Mouse (Mus musculus) heart, embryonic 15.5 days (tissue): ENCODE measurements around the gene Plbd1. TPM values are rescaled to one million over a fixed set of nuclear protein-coding genes. Genes with fewer than 3 reads are reported as not detected.

ENCODE experiments used
- ATAC-seq: fragments of 200-750 bp; cut with Nextera tagmentation; replicated peaks from 2 replicates; pipeline ENCODE4 v1.8.0; 2017; ENCODE audit warnings: low read depth, moderate TSS enrichment; ENCODE audit not compliant: insufficient number of reproducible peaks, insufficient read depth, low FRiP score
- H3K27ac ChIP-seq: fragments of 300-500 bp; sonication (generic); 2 replicates; pipeline ENCODE4 v1.5.1; 2015; ENCODE audit warnings: mild to moderate bottlenecking, inconsistent platforms
- H3K27me3 ChIP-seq: fragments of 300-500 bp; sonication (generic); 2 replicates; pipeline ENCODE4 v1.6.1; 2015; ENCODE audit warnings: inconsistent platforms
- H3K36me3 ChIP-seq: fragments of 300-500 bp; sonication (generic); 2 replicates; pipeline ENCODE4 v1.6.1; 2015; ENCODE audit warnings: mild to moderate bottlenecking, inconsistent platforms
- H3K4me1 ChIP-seq: fragments of 300-500 bp; sonication (generic); replicated peaks from 2 replicates; pipeline ENCODE4 v1.6.1; 2015; ENCODE audit warnings: inconsistent platforms
- H3K4me2 ChIP-seq: fragments of 300-500 bp; sonication (generic); 2 replicates; pipeline ENCODE4 v1.6.1; 2015; ENCODE audit warnings: inconsistent platforms, mild to moderate bottlenecking, moderate library complexity
- H3K4me3 ChIP-seq: fragments of 300-500 bp; sonication (generic); 2 replicates; pipeline ENCODE4 v1.5.1; 2015; ENCODE audit warnings: mild to moderate bottlenecking, inconsistent platforms
- H3K9ac ChIP-seq: fragments of 300-500 bp; sonication (generic); 2 replicates; pipeline ENCODE4 v1.6.1; 2015; ENCODE audit warnings: mild to moderate bottlenecking, inconsistent platforms
- H3K9me3 ChIP-seq: fragments of 300-500 bp; sonication (generic); replicated peaks from 2 replicates; pipeline ENCODE4 v1.6.1; 2016; ENCODE audit warnings: inconsistent platforms
- WGBS: fragments of 180-500 bp; shearing (Covaris S2); methylation state at CpG from one replicate; pipeline ENCODE4 v1.1.7; 2015; ENCODE audit warnings: mixed read lengths; 5-methylcytosine and 5-hydroxymethylcytosine counted together
- polyA plus RNA-seq: library from polyadenylated mRNA; unstranded; fragments of >200 nt; fragmentation: Nextera tagmentation; extraction: Ambion mirVana; gene quantifications from 2 replicates; pipeline ENCODE4 v1.2.1, GENCODE M21; 2015

Plbd1 gene
- polyA plus RNA-seq, 1 experiment from 2014 or later, result 4.8 TPM

GRCm38 (mm10) chr6:136650664-136651063, 11.1 kb downstream of the Plbd1 start:
- Histone ChIP-seq H3K36me3 (no peaks in the 10 kb centered on the region), H3K9ac (no peak overlapping the region), H3K9me3 (no peaks in the 10 kb centered on the region), H3K4me2 (no peak overlapping the region), H3K4me3 (no peak overlapping the region), H3K27ac (no peak overlapping the region), H3K4me1 (peaks cover 6% of the 10 kb centered on the region; the same call in 1 of the 2 replicates), H3K27me3 (no peaks in the 10 kb centered on the region)
- 90% methylated on average over 8 of the region's 8 CpGs for WGBS
- no peak for ATAC-seq

DNA sequence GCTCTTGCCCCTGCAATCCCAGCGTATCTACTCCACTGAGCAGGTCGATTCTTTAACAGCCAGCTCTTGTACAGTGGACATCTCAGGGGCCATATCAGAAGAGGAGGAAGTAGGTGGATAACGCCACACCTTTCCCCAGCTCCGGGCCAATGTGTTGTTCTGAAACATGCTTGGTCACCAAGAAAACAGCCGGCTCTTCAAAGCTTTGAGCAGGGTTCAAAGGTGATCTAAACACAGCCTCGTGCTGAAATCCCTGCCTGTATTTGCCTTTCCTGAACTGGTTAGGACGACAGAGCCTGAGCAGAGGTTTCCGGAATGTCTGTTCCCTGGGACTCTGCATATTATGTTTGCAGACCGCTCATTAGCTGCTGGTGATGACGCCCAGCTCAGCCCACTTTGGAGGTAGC, 14.3 kb downstream of the Plbd1 start:
- Histone ChIP-seq H3K4me1 (peaks cover 1% of the 10 kb centered on the region; the same call in 1 of the 2 replicates), H3K4me3 (no peak overlapping the region), H3K27ac (no peak overlapping the region), H3K4me2 (no peak overlapping the region), H3K36me3 (no peaks in the 10 kb centered on the region), H3K9me3 (no peaks in the 10 kb centered on the region), H3K9ac (no peak overlapping the region), H3K27me3 (no peaks in the 10 kb centered on the region)
- no peak for ATAC-seq
- WGBS, result 63% methylated on average over 10 of the region's 10 CpGs

DNA sequence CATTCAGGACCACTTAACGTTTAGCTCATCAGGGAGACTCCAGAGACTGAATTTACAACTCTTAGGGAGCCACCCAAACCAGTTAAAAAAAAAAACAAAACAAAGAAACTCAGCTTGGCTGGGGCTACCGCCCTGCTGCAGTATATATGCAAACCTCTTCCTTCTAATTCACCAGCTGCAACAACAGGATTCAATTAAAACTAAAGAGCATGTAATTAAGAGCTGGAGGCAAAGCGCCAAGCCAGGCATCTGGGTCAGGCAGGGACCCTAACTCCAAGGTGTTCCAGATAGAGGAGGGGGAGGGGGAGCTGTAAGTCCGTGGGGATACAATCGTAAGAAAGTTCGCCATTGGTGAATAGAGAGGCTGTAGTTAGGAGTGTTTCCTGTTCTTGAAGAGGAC, 15.5 kb downstream of the Plbd1 start:
- no peak overlapping the region for H3K4me2 ChIP-seq
- no peaks in the 10 kb centered on the region for H3K36me3 ChIP-seq
- no peak for ATAC-seq
- WGBS, result 52% methylated on average over 6 of the region's 6 CpGs
- H3K4me1 ChIP-seq, result no peaks in the 10 kb centered on the region
- H3K4me3 ChIP-seq, result no peak overlapping the region
- no peak overlapping the region for H3K9ac ChIP-seq
- H3K27me3 ChIP-seq, result no peaks in the 10 kb centered on the region
- H3K9me3 ChIP-seq, result no peaks in the 10 kb centered on the region
- no peak overlapping the region for H3K27ac ChIP-seq

DNA sequence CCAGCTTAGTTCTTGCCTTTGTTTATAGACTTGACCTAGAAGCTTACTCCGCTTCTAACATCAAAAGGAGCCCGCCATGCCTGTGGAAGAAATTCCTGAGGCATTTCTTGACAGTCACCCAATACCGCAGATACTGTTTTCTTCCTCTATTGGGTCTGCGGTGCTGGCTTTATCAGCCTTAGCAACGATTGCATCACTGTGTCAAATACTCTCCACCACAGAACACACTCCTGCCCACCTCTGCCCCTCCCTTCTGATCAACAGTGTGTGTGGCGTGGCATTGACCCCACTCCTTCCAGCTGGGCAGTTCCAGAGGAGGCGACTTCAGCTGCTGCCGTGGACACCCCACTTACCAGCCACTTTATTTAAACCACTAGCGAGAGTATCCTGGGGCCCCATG, 16.0 kb downstream of the Plbd1 start:
- H3K4me1 ChIP-seq, result no peaks in the 10 kb centered on the region
- no peak overlapping the region for H3K27ac ChIP-seq
- H3K4me2 ChIP-seq, result no peak overlapping the region
- no peak overlapping the region for H3K4me3 ChIP-seq
- no peak for ATAC-seq
- no peaks in the 10 kb centered on the region for H3K9me3 ChIP-seq
- 49% methylated on average over 9 of the region's 9 CpGs for WGBS
- no peaks in the 10 kb centered on the region for H3K27me3 ChIP-seq
- no peaks in the 10 kb centered on the region for H3K36me3 ChIP-seq
- no peak overlapping the region for H3K9ac ChIP-seq

GRCm38 (mm10) chr6:136644171-136644570, 17.6 kb downstream of the Plbd1 start:
- Histone ChIP-seq H3K4me3 (no peak overlapping the region), H3K4me2 (no peak overlapping the region), H3K4me1 (no peaks in the 10 kb centered on the region), H3K9ac (no peak overlapping the region), H3K36me3 (no peaks in the 10 kb centered on the region), H3K9me3 (no peaks in the 10 kb centered on the region), H3K27ac (no peak overlapping the region), H3K27me3 (no peaks in the 10 kb centered on the region)
- WGBS, result 88% methylated on average over 2 of the region's 2 CpGs
- ATAC-seq, result no peak

GRCm38 (mm10) chr6:136634982-136635381, 26.7 kb downstream of the Plbd1 start:
- WGBS, result 70% methylated on average over 3 of the region's 3 CpGs
- no peaks in the 10 kb centered on the region for H3K9me3 ChIP-seq
- H3K4me1 ChIP-seq, result peaks cover 3% of the 10 kb centered on the region; the same call in 1 of the 2 replicates
- no peak overlapping the region for H3K4me2 ChIP-seq
- H3K27ac ChIP-seq, result no peak overlapping the region
- no peak overlapping the region for H3K9ac ChIP-seq
- no peaks in the 10 kb centered on the region for H3K36me3 ChIP-seq
- H3K4me3 ChIP-seq, result no peak overlapping the region
- no peaks in the 10 kb centered on the region for H3K27me3 ChIP-seq
- no peak for ATAC-seq

- no peaks in the 10 kb centered on the region for H3K27me3 ChIP-seq
- no peak overlapping the region for H3K9ac ChIP-seq
- ATAC-seq, result no peak
- no peak overlapping the region for H3K4me3 ChIP-seq
- H3K36me3 ChIP-seq, result no peaks in the 10 kb centered on the region
- no peak overlapping the region for H3K27ac ChIP-seq
- H3K4me2 ChIP-seq, result no peak overlapping the region
- H3K4me1 ChIP-seq, result peaks cover 3% of the 10 kb centered on the region; the same call in 1 of the 2 replicates
- no peaks in the 10 kb centered on the region for H3K9me3 ChIP-seq
- 43% methylated on average over 6 of the region's 6 CpGs for WGBS
Measured at GRCm38 (mm10) chr6:136633719-136634118, 28.0 kb downstream of the Plbd1 start.

- Histone ChIP-seq H3K27ac (no peak overlapping the region), H3K4me1 (peaks cover 3% of the 10 kb centered on the region; the same call in 1 of the 2 replicates), H3K4me3 (no peak overlapping the region), H3K9me3 (no peaks in the 10 kb centered on the region), H3K9ac (no peak overlapping the region), H3K36me3 (no peaks in the 10 kb centered on the region), H3K4me2 (no peak overlapping the region), H3K27me3 (no peaks in the 10 kb centered on the region)
- no peak for ATAC-seq
- 78% methylated on average over 3 of the region's 3 CpGs for WGBS
Measured at GRCm38 (mm10) chr6:136633154-136633553, 28.6 kb downstream of the Plbd1 start.

DNA sequence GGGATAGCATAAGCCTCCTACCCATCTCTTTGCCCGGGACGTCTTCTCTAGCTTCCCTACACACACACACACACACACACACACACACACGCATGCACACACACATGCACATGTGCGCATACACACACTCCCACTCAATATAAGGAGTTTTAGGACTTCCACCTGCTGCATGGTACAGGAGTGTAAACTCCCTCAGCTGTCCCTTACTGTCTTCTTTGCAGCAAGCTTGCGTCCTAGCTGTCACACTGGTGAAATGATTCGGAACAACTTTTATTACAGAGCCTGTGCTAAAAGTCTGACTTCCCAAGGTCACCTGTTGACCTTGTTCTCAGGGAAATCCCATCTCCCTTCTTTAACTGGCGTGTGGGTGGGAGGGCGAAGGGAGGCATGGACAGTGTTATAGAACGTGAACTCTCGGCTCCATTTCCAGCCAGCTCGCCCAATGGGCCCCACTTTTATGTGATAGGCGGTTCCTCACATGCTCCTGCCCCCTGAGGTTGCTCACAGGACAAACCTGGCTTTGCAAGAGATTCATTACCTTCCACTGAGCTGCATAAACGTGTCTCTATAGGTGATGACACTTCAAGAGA, 29.7 kb downstream of the Plbd1 start:
- Histone ChIP-seq H3K4me2 (no peak overlapping the region), H3K27ac (no peak overlapping the region), H3K4me3 (no peak overlapping the region), H3K9ac (no peak overlapping the region), H3K27me3 (no peaks in the 10 kb centered on the region), H3K4me1 (peaks cover 3% of the 10 kb centered on the region; the same call in 1 of the 2 replicates), H3K9me3 (no peaks in the 10 kb centered on the region), H3K36me3 (no peaks in the 10 kb centered on the region)
- no peak for ATAC-seq
- WGBS, result 77% methylated on average over 13 of the region's 13 CpGs

GRCm38 (mm10) chr6:136631519-136631918, 30.2 kb downstream of the Plbd1 start:
- Histone ChIP-seq H3K9me3 (no peaks in the 10 kb centered on the region), H3K4me2 (no peak overlapping the region), H3K9ac (no peak overlapping the region), H3K4me3 (no peak overlapping the region), H3K27ac (no peak overlapping the region), H3K4me1 (peaks cover 3% of the 10 kb centered on the region; the same call in 1 of the 2 replicates), H3K36me3 (no peaks in the 10 kb centered on the region), H3K27me3 (no peaks in the 10 kb centered on the region)
- 86% methylated on average over 8 of the region's 8 CpGs for WGBS
- ATAC-seq, result no peak

- no peak for ATAC-seq
- no peaks in the 10 kb centered on the region for H3K36me3 ChIP-seq
- H3K9ac ChIP-seq, result no peak overlapping the region
- 89% methylated on average over 5 of the region's 5 CpGs for WGBS
- no peak overlapping the region for H3K4me2 ChIP-seq
- H3K27me3 ChIP-seq, result no peaks in the 10 kb centered on the region
- H3K9me3 ChIP-seq, result no peaks in the 10 kb centered on the region
- no peak overlapping the region for H3K4me3 ChIP-seq
- peaks cover 3% of the 10 kb centered on the region; the same call in 1 of the 2 replicates for H3K4me1 ChIP-seq
- no peak overlapping the region for H3K27ac ChIP-seq
Measured at GRCm38 (mm10) chr6:136629639-136630038, 32.1 kb downstream of the Plbd1 start.

- Histone ChIP-seq H3K36me3 (no peaks in the 10 kb centered on the region), H3K27ac (no peak overlapping the region), H3K9me3 (no peaks in the 10 kb centered on the region), H3K4me3 (no peak overlapping the region), H3K4me1 (no peaks in the 10 kb centered on the region), H3K9ac (no peak overlapping the region), H3K4me2 (no peak overlapping the region), H3K27me3 (no peaks in the 10 kb centered on the region)
- ATAC-seq, result no peak
- 85% methylated on average over 12 of the region's 12 CpGs for WGBS
Measured at GRCm38 (mm10) chr6:136625421-136625820, 36.3 kb downstream of the Plbd1 start.
